In genomic region chr5:34188856-34189255, GRCm38 (mm10) we compare ENCODE assay signal across 1 mouse cellular context.
A peak's percentile ranks its signal among the peaks of the same experiment; 100 is the strongest.
TF ChIP-seq lines count a peak whose summit lies in the region.

No protein-coding gene starts in this region.

TF ChIP-seq in MEL, 35 proteins besides CTCF, POLR2A, EP300 and RAD21 (continued from another document):
- TF ChIP-seq UBTF (IDR thresholded peaks at IDR 0.05; ENCODE audit: borderline replicate concordance, insufficient read depth, low read depth, low read length): no peak
- no peak for TF ChIP-seq E2F4 (IDR thresholded peaks at IDR 0.05; ENCODE audit: borderline replicate concordance, low read depth, low read length)
- peak; percentile 35; the same call in 1 of the 2 replicates for TF ChIP-seq ZNF384 (IDR thresholded peaks at IDR 0.05; ENCODE audit: low read depth, low read length)
- TF ChIP-seq MYC (IDR thresholded peaks at IDR 0.05; ENCODE audit: low read depth, low read length): 0 out of 2 replicates have a peak, but pooled peaks have one; percentile 36
- 0 out of 2 replicates have a peak, but pooled peaks have one; percentile 17 for TF ChIP-seq MXI1 (IDR thresholded peaks at IDR 0.05; ENCODE audit: low read depth, low read length)
- TF ChIP-seq MYB (IDR thresholded peaks at IDR 0.05; ENCODE audit: low read depth, low read length): no peak
- TF ChIP-seq POLR2AphosphoS5 (IDR thresholded peaks at IDR 0.05; ENCODE audit: borderline replicate concordance, low read depth, low read length): no peak
- no peak for TF ChIP-seq ZKSCAN1 (IDR thresholded peaks at IDR 0.05; ENCODE audit: low read depth, low read length)
TF ChIP-seq in MEL: peak in this region for 5.
